Mouse (Mus musculus) thymus, postnatal 10 days (tissue): ENCODE data around the gene Hnrnpu.
A peak's percentile ranks its signal among the peaks of the same experiment; 100 is the strongest.
"Not testable (repeated sequence)": the region's sequence is repeated elsewhere in the genome, so short reads cannot be mapped to it uniquely, and the experiment has no call there.

ENCODE experiments used
- DNase-seq, 2 experiments: peaks; one replicate each; pipeline ENCODE4 v3.0.0; 2021; ENCODE audit warnings: low spot score in 2 of 2

Gene Hnrnpu

DNA sequence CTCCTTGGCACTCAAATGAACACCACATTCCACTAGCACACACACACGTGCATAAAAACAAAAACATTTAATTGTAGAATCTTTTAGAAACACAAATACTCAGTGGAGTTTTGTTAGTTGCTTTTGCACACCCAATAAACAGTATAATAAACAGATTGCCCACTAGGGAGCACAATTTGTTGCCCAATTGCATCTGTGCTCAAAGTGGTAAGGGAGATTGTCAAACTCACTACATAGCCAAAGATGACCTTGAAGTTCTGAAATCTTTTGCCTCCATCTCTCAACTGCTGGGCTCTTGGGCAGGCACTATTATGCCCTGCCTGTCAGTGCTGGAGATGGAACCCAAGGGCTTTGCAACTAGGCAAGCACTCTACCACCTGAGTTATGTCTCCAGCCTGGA is 27.5 kb downstream of the Hnrnpu start:
- DNase-seq, result peak in 1 of 2 experiments; percentile 34

DNA sequence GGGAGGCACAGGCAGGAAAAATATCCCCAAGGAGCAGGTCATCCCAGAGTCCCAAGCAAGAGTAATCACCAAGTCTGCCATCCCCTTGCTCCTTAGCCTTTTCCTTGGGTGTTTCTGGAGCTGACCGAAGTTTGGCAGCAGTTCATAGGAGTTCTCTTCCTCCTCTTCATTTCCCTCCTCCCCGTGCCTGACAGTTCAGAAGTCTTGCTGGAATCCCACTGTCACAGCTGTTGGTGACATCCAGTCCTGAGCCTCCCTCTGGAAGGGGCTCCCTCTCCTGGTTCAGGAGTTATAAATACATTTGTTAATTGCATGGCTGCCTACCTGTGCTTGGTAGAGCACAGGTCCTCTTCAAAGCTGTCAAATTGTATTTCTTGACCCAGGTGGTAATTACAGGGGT is 28.1 kb downstream of the Hnrnpu start:
- no peak for DNase-seq

DNA sequence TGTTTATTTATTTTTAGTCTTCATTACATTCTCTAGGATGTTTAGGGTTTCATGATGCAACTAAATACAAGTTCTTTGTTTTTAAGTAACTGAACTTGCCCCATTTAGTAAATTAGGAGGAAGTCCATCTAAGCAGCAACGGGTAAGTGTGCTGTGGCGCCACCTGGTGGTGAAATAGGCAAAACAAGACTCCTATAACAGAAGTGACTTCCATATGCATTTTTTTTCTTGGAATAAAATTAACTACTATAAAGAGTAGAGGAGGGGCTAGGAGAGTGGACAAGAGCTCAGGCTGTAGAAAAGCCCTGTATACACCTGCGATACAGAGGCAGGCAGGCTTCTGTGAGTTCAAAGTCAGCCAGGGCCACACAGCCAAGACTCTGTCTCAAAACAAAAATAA is 34.2 kb downstream of the Hnrnpu start:
- peak; percentile 35 to 76 for DNase-seq

DNA sequence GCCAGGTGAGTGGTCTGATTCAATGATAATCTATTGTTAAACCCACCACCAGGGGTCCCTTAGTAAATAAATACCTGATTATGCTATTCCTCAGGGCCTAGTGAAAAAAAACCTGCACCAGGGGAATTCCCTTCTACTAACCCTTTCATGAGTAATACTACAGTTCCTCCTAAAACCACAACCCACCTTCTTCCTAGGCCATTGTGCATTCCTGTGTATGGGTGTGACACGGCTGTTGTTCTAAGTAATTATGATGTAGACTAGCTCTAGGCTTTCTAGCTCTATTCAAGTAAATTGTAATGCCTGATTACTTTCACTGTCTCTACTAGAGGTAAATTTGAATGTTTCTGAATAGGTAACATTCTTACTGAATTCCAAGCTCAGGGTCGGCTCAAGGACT is 36.3 kb downstream of the Hnrnpu start:
- DNase-seq, result not testable (repeated sequence)

DNA sequence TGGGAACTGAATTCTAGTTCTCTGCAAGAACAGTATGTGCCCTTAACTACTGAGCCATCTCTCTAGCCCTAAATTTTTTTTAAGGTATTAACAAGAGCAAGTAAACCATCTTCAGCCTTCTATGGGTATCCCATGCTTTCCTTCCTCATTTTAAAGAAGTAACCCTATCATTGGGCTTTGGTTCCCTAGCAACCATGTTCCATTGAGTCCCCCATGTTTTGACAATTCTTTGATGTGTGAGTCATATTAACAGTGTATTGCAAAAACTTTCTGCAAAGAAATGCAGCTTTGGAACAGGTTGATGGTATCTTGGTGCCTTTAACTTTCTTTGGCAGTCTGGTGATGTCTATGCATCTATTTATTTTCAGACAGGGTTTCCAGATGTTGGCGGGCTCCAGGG is 43.5 kb downstream of the Hnrnpu start:
- no peak for DNase-seq

DNA sequence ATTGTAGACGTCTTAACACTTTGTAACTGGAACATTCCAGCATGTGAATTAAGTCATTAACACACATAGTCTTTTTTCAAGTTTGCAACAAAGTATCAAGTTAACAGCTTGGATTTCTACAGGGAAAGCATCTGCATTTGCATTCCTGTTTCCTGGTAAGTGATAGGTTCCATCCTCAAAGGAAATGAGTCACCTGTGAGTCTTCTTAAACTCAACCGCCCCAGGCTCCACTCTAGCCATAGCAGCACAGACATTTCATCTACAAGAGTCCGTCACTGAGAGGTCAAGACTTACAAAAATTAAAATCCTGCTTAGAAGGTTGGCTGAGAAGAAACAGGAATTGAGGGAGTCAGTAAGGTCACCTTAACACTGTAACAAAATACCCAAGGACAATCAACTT is 45.9 kb downstream of the Hnrnpu start:
- DNase-seq, result no peak

DNA sequence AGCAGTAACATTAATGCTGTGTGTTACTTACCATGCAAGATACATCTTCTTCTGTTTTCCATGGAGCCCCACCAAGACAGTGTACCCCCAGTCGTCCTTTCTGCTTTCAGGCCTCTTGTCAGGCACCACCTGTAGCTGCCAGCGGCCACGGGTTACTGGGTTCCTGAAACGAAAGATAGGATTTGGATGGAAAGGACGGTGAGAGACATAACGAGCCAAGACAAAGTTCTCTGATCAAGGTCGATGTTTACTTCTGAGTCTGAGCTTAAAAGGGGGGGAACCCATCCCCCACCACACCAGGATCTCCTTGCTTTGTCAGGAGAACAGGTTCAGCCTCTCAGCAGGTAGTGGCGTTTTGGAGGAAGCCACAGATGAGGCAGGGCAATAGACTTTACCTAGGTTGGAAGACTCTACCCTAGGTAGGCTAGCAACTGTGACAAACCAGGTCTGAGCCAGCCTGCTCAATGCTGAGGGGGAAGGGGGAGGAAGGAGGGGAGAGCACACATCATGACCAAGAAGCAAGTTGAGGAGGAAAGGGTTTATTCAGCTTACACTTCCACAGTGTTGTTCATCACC is 49.9 kb downstream of the Hnrnpu start:
- no peak for DNase-seq

DNA sequence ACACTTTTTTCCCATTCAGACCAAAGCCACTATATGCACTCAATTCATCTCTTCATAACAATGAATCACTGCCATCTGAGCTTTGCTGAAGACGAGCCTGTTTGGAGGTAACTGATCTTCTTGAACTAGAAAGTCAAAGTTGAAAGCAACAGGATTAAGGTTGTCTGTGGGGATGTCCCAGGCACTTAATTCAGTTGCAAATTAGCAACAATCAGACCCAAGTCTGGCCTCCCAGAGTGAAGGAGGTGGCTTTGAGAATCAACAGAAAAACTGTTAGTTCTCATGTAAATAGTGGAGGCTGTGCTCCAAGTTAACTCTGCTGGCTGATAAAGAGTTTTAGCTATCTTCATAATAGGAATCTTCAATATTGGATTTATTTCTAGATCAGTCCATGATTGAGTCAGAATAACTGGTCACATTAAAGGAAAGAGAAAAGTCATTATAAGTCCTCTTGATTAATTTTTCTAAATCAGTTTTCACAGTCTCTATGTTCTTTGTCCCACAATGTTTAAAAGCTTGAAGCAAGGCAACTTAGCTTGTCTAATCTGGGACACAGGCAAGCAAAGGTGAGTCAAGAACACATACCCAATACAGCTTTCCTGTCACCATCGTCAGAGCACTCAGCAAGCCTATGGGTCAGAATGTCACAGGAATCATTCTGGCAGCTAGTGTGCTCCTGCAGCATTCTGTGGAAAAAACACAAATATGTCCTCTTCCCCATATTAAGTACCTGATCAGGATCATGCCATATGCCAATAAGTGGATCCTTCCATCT is 53.5 kb downstream of the Hnrnpu start:
- no peak for DNase-seq

DNA sequence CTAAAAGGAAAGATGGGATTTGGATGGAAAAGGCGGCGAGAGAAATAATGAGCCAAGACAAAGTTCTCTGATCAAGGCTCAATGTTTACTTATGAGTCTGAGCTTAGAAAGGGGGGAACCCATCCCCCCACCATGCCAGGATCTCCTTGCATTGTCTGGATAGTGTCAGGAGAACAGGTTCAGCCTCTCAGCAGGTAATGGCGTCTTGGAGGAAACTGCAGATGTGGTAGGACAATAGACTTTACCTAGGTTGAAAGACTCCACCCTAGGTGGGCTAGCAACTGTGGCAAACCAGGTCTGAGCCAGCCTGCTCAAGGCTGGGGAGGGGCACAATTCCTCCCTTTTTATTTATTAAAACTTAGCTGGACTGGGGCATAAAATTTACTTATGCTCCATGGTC is 54.3 kb downstream of the Hnrnpu start:
- not testable (repeated sequence) for DNase-seq

DNA sequence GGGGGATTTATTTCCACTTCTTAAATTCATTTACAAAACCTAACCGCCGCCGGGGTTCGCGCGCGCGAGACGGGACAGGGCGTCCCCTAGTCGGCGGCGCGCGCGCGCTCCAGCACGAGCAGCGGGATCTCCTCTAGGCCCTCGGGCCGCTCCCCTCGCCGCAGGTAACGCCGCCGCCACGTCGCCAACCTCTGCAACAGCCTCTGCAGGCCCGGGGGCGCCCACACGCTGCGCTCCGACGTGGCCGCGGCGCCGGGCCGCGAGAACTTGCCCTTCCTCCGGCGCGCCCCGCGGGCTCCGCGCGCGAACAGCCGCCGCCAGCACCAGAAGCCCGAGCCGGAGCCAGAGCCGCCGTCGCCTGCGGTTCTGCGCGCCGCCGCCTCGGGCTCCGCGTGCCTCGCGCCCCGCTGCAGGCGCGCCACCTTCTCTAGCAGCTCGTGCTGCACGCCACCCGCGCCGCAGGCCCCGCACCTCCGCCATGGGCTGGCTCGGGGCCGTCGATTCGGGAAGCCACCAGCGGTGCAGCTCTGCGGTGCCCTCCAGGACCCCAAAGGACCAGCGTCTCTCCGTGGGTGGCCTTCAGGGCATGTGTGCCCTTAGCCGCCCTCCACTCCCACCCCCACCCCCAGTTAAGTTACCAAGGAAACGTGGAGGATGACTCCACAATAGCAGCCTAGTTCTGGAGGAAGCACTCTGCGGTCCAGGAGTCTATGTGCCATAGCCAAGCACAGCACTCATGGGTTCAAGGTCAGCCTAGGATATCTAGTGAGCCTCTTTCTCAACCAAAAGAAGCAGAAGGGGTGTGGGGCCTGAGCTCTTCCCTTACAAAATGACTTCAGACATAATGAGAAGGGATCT is 61.3 kb downstream of the Hnrnpu start:
- peak; percentile 51 to 69 for DNase-seq

DNA sequence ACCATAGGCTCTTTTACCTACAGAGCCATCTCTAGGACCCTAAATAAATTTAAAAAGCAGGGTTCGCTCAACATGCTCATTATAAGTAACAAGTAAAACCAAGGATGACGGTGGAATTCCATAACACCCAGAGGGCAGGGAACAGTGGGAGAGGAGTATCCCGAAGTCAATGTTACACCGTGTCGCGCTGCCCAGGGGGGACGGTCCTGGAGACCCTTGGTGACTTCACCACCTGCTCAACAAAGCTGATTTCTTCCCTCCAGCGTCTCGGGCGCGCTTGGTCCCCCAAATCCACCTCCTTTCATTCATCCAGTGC is 61.9 kb downstream of the Hnrnpu start:
- DNase-seq, result no peak

DNA sequence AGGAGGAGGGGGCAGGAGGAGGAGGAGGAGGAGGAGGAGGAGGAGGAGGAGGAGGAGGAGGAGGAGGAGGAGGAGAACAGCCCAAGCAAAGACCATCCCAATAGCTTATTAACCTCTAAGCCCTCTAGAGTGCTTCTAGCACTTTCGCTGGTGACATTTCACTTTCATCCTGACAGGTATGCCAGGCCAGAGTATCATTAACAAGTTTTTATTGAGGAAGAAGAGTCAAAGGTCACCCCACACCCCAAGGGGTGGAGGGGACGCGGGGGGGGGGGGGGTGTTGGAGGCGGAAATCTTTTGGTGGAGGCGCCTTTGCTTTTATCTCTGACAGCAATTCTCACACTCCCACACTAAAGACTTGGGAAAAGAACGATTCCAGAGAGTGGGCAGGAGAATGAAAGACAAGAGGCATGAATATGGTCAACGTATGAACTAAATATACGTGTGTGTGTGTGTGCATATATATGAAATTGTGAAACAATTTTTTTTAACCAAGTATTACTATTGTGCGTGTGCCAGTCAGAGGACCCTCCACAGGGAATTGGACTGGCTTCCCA is 62.3 kb downstream of the Hnrnpu start:
- DNase-seq, result no peak
